Mouse (Mus musculus): ENCODE data around the gene Arhgef11. TPM values are rescaled to one million over a fixed set of nuclear protein-coding genes. Genes with fewer than 3 reads are reported as not detected.

The Arhgef11 gene
- total RNA-seq, 1 experiment from 2014 or later: 37.8 TPM

DNA sequence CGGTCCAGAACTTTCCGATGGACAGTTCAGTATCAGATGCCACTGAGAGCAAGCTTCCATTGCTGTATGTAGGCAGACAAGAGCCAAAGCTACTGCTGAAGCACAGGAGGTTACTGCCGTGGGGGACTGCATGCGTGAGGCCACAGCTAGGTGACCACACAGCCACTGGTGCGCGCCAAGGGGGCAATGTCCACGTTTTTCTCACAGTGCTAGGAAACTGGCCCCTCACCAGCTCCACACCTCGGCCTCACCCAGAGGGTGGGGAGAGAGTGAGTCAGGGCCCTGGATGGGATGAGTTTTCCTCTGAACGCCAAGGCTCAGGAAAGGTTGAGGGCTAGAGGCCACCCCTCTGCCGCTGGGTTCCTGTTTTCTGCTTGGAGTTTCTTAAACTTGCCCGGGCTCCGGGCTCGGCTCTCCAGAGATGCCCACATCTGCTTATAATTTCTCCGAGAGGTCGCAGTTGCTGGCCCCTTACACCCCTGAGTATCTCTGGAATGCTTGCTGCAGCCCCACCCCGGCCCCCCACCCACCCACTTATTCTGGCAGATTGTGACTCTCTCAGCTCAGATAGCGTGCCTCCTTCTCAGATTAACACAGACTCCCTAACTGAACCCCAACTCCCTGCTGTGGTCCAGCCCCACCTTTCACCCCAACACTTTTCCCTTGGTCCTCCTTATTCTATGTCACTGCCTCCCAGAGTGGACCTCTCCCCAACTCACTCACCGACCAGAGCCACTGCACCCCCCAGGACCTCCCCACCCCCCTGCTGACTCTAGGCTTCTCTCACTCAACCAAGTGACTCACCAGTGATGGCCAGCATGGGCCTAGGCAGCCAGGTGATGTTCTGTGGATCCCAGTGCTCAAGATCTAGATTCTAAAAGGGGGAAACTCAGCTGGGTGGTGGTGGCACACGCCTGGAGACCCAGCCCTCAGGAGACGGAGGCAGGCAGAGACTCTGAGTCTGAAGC lies 144.3 kb downstream of the Arhgef11 start:
- no peak for DNase-seq

DNA sequence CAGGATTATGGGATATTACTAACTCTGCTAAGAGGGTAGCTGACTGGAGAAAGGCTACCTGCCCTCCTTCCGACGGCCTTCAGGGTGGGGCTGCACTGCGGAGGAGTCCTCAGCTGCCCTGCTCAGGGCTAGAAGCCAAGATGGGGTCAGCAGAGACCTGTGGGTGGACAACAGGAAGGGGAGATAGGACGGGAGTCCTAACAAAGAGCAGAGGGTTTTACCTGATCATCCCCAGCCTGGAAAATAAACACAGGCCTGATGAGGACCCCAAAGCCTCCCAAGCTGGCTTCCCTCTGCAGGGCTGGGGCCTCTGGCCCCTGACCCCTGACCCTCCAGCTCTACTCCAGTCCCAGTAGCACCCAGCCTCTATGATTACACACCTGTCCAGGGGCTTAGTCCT lies 145.8 kb downstream of the Arhgef11 start:
- no peak for DNase-seq

DNA sequence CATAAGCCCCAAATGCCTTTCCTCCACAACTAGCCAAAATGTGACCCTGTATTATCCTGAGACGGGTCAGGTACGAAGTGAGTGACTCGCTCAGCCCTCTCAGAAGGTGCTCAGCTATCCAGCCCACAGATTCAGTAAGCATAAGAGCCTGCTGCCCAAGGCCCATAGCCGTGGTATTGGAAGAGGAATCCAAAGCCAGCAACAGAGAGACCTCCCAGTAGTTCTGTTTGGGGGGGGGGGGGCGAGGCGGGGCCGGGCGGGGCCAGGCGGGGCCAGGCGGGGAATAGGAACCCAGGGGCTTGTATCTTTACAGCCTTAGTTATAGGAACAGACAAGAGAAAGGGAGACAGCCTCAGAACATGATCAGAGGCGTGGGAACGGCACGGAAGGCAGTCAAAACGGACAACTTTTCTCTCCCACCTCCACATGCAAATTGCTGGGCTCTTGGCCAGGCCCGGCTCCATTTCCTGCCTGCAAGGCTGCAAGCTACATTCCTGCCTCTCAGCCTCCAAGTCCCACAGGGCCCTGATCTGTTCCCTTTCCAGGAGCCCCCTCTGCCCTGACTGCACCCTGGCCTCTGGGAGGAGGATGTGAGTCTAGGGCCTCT lies 146.4 kb downstream of the Arhgef11 start:
- peak; percentile 85 for DNase-seq

DNA sequence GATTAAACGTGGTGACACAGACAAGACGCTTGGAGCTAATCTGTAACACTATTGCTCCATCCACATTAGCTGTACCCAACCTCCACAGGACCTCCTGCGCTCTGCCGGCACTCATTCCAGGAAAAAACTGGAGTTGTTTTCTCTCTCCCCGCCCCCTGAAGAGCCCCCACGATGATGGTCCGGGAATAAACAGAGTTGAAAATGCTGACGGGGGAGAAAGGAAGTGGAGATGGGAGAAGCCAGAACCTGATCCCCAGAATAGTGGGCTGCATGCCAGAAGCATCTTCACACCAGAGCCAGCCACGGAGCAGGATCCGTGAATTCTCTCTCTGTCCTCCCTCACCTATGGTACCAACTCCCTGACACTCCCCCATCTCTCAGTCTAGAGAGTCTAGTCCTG lies 147.1 kb downstream of the Arhgef11 start:
- DNase-seq: no peak

DNA sequence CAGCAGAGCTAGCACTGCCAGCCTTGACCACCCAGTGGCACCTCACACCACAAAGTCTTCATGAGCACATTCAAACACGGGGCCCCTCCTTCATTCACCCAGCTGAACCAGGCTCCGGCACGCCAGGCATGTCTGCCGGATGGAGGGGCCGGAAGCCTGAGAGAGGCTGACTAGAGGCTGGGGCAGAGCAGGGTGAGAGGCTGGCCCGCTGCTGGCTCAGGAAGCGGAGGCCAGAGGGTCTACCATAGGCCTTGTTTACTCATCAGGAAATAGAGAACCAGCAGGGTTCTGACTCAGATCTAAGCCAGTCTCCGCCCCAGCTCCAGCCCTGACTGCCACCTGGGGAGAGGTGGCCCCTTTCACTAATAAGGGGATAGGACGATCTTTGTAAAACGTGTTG lies 147.7 kb downstream of the Arhgef11 start:
- peak; percentile 75 for DNase-seq

DNA sequence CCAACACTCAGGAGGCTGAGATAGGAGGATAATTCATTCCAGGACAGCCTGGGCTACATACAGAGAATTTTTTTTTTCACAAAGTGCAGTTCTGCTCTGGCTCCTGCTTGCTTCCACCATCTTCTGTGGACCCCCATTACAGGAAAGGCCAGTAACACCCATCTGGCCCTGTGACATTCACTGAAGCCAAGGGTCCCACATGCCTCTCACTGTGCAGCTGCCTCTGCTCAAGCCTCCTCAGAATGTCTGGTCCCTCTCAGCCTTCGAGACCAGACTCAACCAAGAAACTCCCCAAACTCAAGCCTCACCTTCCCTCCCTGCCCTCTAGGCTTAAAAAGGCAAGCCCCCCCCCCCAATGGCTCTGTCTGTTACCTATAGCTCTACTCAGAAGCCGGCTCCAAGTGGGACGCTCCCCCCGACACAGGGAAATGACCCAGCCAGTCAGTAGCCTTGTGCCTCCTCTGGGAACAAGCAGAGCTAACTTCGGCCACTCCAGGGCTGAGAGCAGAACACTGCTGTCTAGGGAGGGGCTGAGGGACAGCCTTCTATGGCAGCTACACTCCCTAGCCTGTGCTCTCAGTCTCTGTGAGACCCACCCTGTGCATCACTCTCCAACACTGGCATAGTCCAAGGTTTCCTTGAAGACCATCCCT lies 148.4 kb downstream of the Arhgef11 start:
- DNase-seq: no peak

DNA sequence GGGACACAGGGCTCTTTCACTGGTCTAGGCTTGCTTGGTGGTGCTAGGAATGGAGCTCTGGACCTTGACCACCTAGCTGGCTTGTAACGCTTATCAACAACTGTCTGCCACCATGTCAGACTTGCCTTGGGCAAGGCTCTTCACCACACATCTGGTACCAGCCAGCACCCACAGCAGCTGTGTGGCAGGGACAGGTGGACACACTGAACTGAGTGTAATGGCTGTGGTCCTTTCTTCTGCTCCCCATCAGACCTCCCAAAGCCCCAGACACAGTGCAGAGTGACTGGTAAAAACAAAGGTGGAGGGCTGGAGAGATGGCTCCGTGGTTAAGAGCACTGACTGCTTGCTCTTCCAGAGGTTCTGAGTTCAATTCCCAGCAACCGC lies 148.9 kb downstream of the Arhgef11 start:
- DNase-seq: no peak

DNA sequence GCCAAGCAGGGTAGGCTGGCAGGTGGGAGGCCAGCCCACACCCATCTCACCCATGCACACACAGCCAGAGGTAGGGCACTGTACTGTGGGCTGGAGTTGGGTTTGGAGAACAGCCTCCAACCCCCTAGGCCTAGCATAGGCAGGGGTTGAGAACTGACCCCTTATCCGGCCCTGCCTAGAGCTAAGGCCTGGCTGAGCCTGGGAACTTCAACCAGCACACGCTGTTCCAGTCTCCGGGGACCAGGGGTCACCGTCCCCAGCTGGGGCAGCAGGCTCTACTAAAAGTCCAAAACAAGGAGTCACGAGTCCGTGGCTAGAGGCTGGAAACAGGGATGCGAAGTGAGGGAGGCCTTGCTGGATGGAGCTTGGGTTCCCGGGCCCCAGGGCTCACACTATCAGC lies 150.4 kb downstream of the Arhgef11 start:
- no peak for DNase-seq

DNA sequence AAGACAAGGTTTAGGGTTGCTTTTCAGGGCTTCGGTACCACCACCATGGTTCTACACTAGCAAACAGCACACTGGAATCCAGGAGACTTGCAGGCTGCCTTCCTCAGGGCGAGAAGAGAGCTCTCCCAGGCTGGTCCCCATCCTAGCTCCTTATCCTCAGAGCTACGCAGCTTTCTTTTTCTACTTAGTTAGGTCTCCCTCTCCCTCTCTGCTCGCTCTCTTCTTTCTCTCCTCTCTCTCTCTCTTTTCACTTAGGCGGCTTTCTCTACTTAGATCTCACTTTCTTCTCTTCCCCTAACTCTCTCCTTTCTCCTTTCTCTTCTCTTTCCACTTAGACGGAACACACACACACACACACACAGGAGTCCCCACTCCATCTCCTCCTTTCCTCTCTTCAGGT lies 151.1 kb downstream of the Arhgef11 start:
- no peak for DNase-seq

DNA sequence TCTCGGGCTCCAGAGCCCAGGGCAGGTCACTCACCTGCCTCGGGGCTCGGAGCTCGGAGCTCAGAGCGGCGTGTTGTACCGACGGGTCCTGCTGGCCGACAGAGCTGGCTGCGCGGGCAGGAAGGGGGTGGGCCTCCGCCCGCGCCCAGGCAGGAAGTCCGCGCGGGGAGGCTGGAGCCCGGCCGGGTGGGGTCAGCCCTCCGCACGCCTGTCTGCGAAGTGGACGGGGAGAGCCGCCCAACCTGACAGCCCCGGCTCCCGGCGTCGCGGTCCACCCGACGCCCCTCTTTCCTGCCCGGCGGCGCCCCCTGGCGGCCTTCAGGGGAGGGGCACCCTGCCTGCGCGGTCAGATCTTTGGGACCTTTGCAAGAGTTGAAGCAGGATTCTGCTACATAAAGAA lies 151.5 kb downstream of the Arhgef11 start:
- DNase-seq: peak; percentile 92

DNA sequence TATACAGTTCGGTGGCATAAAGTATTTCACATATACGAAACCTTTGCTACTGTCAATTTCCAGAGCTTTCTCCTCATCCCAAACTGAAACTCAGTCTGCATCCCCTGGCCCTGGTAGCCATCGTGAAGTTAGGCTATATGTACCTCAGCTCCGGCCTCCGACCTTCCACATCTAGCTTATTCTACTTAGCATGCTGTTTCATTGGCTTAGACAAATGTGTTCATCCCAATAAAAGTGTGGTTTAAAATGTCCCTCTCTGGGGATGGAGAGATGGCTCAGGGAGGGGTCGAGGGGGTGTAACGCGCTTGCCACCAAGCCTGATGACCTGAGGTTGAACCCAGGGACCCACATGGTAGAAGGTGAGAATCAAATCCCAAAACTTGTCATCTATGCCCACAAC lies 152.1 kb downstream of the Arhgef11 start:
- no peak for DNase-seq

DNA sequence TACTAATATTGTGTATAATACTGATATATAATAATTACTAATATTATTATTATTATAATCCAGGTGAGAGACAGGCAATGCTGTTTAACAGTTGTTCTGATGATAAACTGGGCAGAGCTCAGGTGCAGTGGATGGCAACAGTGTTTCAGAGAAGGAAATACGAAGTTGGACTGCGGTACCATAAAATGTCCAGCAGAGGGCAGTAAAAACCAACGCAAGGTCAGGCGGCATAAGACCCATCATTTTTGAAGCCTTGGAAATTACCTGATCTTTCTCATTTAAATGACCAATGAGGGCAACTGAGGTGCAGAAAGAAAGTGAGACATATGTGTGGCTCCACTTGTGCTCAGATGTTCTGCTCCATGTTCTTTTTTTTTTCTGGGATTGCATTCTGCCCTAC lies 152.9 kb downstream of the Arhgef11 start:
- peak; percentile 60 for DNase-seq

DNA sequence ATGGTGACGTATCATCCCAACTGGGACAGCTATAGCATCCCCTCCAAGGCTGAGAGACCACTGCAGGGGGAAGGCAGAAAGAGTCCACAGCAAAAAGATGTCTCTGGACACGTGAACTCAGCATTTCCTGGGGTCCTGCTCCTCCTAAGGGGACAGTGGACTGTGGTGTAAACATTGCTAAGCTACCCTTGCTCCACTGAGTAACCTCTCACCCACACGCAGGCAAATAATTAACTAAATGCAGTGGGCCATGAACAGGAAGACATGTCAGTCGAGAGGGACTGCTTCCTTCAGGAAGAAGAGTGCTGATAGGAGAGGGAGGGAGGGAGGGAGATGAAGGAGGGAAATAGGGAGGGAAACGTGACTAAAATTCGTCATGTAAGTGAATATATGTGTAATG lies 153.7 kb downstream of the Arhgef11 start:
- no peak for DNase-seq

DNA sequence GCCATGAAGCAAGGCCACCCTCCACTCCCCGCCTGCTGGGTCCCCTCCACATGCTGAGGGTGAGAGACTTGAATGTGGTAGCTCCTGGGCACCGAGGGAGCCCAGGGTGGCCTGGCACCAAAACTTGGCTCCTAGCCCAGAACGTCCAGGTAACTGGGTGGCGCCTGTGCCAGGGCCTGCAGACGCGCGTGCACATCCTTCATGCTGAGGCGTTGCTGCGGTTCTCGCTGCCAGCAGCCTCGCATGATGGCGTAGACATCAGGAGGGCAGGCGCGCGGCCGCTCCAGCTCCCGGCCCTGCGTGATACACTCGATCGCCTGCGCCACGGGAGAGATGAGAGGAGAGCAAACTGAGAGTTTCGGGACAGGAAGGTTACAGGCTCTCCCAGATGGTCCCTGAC lies 160.9 kb downstream of the Arhgef11 start:
- peak; percentile 41 for DNase-seq

DNA sequence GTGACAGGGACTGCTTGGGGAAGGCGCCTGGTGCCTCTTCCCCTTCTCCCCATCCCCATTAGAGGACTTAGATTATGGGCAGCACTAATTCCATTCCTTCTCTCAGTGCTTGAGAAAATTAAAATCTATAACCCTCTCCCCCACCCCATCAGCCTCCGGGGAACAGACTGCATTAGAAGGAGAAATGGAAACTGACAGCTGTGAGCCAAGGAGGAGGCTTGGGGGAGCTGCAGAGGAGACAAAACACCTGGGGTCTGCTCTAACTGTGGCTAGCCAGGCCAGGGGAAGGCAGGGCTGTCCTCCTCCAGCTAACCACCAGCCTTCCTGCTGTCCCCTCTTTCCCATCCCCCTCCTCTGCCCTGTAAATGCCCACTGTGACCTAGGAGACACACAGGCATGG lies 161.7 kb downstream of the Arhgef11 start:
- DNase-seq: no peak

DNA sequence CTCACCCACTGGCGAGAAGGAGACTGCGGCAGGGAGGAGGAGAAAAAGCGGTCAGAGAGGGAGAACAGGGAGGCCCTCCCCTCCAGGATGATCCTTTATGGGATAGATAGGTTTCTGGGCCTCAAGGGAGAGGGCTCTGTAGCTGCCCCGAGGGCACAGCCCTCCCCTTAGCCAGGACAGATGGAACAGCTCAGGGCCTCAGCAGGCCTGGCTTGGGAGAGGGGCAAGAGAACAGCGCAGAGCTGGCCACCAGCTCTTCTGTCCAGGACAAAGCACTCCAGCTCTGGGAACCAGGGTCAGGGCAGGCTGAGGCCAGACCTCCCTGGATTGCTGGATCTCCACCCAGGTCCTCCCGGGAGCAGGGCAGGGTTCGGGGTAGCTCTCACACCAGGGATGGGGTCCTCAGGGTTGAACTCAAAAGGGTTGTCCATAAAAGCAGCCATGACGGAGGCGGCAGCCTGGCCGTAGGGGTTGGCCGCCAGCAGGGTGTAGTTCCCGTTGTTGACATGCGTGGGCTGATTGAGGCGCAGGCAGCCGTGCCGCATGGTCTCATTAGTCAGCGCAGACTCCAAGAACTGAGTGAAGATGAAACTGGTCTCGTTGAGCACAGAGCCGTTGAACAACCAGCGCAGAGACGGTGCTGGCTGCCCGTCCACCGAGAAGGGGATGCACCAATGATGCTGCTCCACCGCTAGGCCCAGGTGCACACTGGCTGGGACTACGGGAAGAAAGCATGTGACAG lies 166.1 kb downstream of the Arhgef11 start:
- no peak for DNase-seq

DNA sequence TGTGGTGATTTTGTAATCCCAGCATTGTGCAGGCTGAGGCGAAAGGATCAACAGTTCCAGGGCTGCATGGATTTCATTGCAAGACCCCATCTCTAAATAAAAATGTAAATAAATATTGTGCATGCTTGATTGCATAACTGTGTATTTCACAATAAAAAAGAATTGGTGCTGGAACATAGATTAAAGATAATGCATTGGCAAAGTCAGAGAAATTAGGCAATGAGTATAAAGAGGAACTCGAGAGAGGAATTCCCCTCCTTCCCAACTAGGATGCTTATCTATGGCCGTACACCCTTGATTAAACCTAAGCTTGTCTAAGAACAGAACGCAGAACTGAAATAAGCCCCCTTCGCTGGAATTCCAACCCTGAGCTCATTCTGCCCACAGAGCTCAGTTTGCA lies 167.8 kb downstream of the Arhgef11 start:
- no peak for DNase-seq

DNA sequence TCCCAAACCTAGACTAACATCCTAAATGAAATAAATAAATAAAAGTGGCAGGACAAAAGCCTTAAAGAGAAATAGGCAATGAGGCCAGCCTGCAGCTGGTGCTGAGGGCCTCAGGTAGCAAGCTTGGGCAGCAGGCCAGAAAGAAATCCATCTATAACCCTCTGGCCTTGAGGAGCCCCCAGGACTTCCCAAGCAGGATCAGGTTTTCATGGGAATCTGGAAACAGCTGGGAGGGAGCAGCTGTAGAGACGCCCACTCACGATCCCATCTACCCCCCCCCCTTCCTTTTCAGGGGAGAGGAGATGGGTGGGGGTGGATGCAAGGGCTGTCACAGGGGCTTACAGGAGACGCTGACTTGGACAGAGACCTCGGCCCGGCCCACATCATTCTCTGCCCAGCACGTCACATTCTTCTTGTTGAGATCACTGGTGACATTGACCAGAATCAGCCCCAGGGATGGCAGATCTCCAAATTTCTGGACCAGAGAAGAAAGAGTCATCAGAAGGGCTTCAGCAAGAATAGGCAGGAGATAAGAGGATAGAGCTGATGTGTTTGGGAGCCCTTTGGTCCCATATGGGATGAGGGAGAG lies 168.4 kb downstream of the Arhgef11 start:
- DNase-seq: peak; percentile 60
